Mouse (Mus musculus): ENCODE data around the gene Ucp3. TPM values are rescaled to one million over a fixed set of nuclear protein-coding genes. Genes with fewer than 3 reads are reported as not detected.

The Ucp3 gene
- total and polyA plus RNA-seq, 3 experiments: 0.13 TPM; not detected in 2

DNA sequence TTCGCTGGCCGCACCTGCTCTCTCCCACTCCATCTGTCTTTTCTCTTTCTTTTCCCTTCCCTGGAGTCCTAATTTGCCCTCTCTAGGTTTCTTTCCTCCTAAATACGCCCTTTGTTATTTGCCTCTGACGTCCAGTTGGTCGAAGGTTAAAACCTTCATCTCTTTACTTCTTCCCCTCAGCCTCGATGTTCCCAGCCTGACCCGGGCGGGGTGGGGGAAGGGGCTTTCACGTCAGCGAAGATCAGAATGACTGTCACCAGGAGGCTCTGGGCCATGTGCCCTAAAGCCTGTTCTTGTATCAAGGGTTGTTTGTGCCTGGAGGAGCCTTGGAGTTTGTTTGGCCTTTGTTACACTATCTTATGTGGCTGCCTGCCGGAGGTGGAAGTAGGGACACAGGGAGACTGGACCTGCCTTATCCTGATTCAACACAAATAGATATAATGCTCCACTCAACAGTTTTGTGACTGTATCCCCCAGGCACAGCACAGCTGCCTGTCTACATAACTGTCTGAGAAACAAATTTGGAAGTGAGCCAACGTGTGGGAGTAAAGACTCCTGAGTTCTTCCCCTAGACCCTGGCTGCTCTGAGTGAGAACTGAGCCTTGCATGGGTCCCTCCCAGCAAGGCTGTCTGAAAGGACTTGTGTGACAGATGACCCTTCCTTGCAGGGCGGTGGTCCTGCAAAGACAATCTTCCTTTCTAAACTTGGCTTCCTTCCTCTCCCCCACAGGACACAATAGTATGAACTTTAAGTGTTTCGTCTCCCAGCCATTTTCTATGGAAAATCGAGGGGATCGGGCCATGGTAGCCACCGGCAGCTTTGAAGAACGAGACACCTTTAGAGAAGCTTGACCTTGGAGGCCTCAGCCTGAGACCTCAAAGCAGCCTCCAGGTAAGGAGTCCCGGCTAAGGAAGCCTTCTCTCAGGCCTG, 21.0 kb downstream of the Ucp3 start:
- Histone ChIP-seq H3K9ac (ENCODE audit: insufficient read depth, low read depth) (peak overlapping the region; percentile 74), H3K27ac (ENCODE audit: insufficient read depth, low read depth) (peak overlapping the region; percentile 54), H3K36me3 (replicated peaks in 1 of 2; ENCODE audit: control insufficient read depth in 1 of 2, insufficient read depth in 1 of 2, low read length in 1 of 2) (peaks cover 22 to 42% of the 10 kb centered on the region in 2 experiments), H3K4me2 (ENCODE audit: insufficient read depth, low read depth, poor library complexity, severe bottlenecking) (peak overlapping the region; percentile 61), H3K79me2 (replicated peaks; ENCODE audit: control insufficient read depth, extremely low read depth, insufficient read depth, poor library complexity, severe bottlenecking) (peaks cover 25% of the 10 kb centered on the region), H3K4me3 (replicated peaks in 1 of 3; ENCODE audit: low read depth in 2 of 3, low read length in 2 of 3, poor library complexity in 1 of 3) (peak overlapping the region; percentile 75 to 93 (median 86)), H3K4me1 (ENCODE audit: control insufficient read depth in 1 of 2, insufficient read depth in 2 of 2) (peaks cover 12 to 36% of the 10 kb centered on the region in 2 experiments), H3K27me3 (replicated peaks) (no peaks in the 10 kb centered on the region), H3K9me3 (replicated peaks; ENCODE audit: low read length) (no peaks in the 10 kb centered on the region)
- in situ Hi-C loops (cut with MboI; ENCODE audit: low pct_ligation_motif_present, low pct_unique_long_range_greater_than_20kb, low sequenced_read_pairs) (no loop called here), dilution Hi-C loops (cut with MboI; ENCODE audit: extremely low pct_ligation_motif_present, extremely low pct_unique_long_range_greater_than_20kb, low sequenced_read_pairs) (no loop called here)
- DNase-seq (ENCODE audit: extremely low read depth): peak; percentile 72
- TF ChIP-seq CHD1 (IDR thresholded peaks at IDR 0.05; ENCODE audit: low read depth, low read length): 0 out of 2 replicates have a peak, but pooled peaks have one; percentile 54
- TF ChIP-seq ZNF384 (IDR thresholded peaks at IDR 0.05; ENCODE audit: low read depth, low read length): no peak
- no peak for TF ChIP-seq USF2 (conservative IDR thresholded peaks at IDR 0.05; ENCODE audit: low read depth, low read length)
- no peak for TF ChIP-seq CTCF (conservative IDR thresholded peaks at IDR 0.05 in 1 of 2, IDR thresholded peaks at IDR 0.05 in 1 of 2; ENCODE audit: low read depth in 2 of 2, low read length in 2 of 2)
- TF ChIP-seq ZMIZ1 (IDR thresholded peaks at IDR 0.05; ENCODE audit: low read depth, low read length): no peak
- peak; percentile 53 for TF ChIP-seq SIN3A (IDR thresholded peaks at IDR 0.05; ENCODE audit: low read length)
- no peak for TF ChIP-seq NELFE (IDR thresholded peaks at IDR 0.05; ENCODE audit: low read depth, low read length)
- TF ChIP-seq E2F4 (IDR thresholded peaks at IDR 0.05; ENCODE audit: insufficient replicate concordance, low read depth, low read length): no peak
- peak; percentile 67 for TF ChIP-seq IRF4 (IDR thresholded peaks at IDR 0.05; ENCODE audit: low read depth, low read length)
- TF ChIP-seq RCOR1 (conservative IDR thresholded peaks at IDR 0.05; ENCODE audit: low read depth, low read length): 0 out of 2 replicates have a peak, but pooled peaks have one; percentile 64
- peak; percentile 48; the same call in 1 of the 2 replicates for TF ChIP-seq ETS1 (conservative IDR thresholded peaks at IDR 0.05; ENCODE audit: low read depth, low read length)
- TF ChIP-seq MAX (IDR thresholded peaks at IDR 0.05; ENCODE audit: low read length): peak; percentile 59; the same call in 1 of the 2 replicates
- TF ChIP-seq BHLHE40 (IDR thresholded peaks at IDR 0.05; ENCODE audit: low read depth, low read length): peak; percentile 58; the same call in 1 of the 2 replicates
- TF ChIP-seq MYC (IDR thresholded peaks at IDR 0.05; ENCODE audit: low read depth, low read length): peak; percentile 73; the same call in 1 of the 2 replicates
- TF ChIP-seq CHD2 (IDR thresholded peaks at IDR 0.05; ENCODE audit: low read length): 0 out of 2 replicates have a peak, but pooled peaks have one; percentile 61
- TF ChIP-seq NRF1 (IDR thresholded peaks at IDR 0.05; ENCODE audit: low read depth, low read length): no peak
- TF ChIP-seq MXI1 (IDR thresholded peaks at IDR 0.05; ENCODE audit: low read depth, low read length): peak; percentile 93
- no peak for TF ChIP-seq MAZ (IDR thresholded peaks at IDR 0.05; ENCODE audit: low read depth, low read length)

- H3K4me1 ChIP-seq (ENCODE audit: control insufficient read depth in 1 of 2, insufficient read depth in 2 of 2): peaks cover 12 to 42% of the 10 kb centered on the region in 2 experiments
- dilution Hi-C loops (cut with MboI; ENCODE audit: extremely low pct_ligation_motif_present, extremely low pct_unique_long_range_greater_than_20kb, low sequenced_read_pairs): no loop called here
- peak; percentile 61 for DNase-seq (ENCODE audit: extremely low read depth)
These were observed 21.6 kb downstream of the Ucp3 start for GRCm38 (mm10) chr7:100494415-100494831.

More at GRCm38 (mm10) chr7:100494415-100494831, 21.6 kb downstream of the Ucp3 start:
- peak overlapping the region; percentile 74 for H3K9ac ChIP-seq (ENCODE audit: insufficient read depth, low read depth)
- no peaks in the 10 kb centered on the region for H3K27me3 ChIP-seq (replicated peaks)
- peak overlapping the region; percentile 54; the same call in 1 of the 2 replicates for H3K27ac ChIP-seq (ENCODE audit: insufficient read depth, low read depth)
- peaks cover 25% of the 10 kb centered on the region for H3K79me2 ChIP-seq (replicated peaks; ENCODE audit: control insufficient read depth, extremely low read depth, insufficient read depth, poor library complexity, severe bottlenecking)
- H3K4me2 ChIP-seq (ENCODE audit: insufficient read depth, low read depth, poor library complexity, severe bottlenecking): peak overlapping the region; percentile 61
- H3K4me3 ChIP-seq (replicated peaks in 1 of 3; ENCODE audit: low read depth in 2 of 3, low read length in 2 of 3, poor library complexity in 1 of 3): peak overlapping the region; percentile 75 to 93 (median 86)
- in situ Hi-C loops (cut with MboI; ENCODE audit: low pct_ligation_motif_present, low pct_unique_long_range_greater_than_20kb, low sequenced_read_pairs): no loop called here
- peaks cover 29 to 48% of the 10 kb centered on the region in 2 experiments for H3K36me3 ChIP-seq (replicated peaks in 1 of 2; ENCODE audit: control insufficient read depth in 1 of 2, insufficient read depth in 1 of 2, low read length in 1 of 2)
- TF ChIP-seq MAX (IDR thresholded peaks at IDR 0.05; ENCODE audit: low read length): peak; percentile 76
- TF ChIP-seq BHLHE40 (IDR thresholded peaks at IDR 0.05; ENCODE audit: low read depth, low read length): peak; percentile 100
- no peak for TF ChIP-seq TBP (conservative IDR thresholded peaks at IDR 0.05; ENCODE audit: low read depth, low read length)
- peak; percentile 54 for TF ChIP-seq ETS1 (conservative IDR thresholded peaks at IDR 0.05; ENCODE audit: low read depth, low read length)
- TF ChIP-seq MYC (IDR thresholded peaks at IDR 0.05; ENCODE audit: low read depth, low read length): peak; percentile 82
- TF ChIP-seq SIN3A (IDR thresholded peaks at IDR 0.05; ENCODE audit: low read length): peak; percentile 67
- TF ChIP-seq HCFC1 (IDR thresholded peaks at IDR 0.05; ENCODE audit: low read depth, low read length): no peak
- 0 out of 2 replicates have a peak, but pooled peaks have one; percentile 17 for TF ChIP-seq IRF4 (IDR thresholded peaks at IDR 0.05; ENCODE audit: low read depth, low read length)
- TF ChIP-seq EP300 (IDR thresholded peaks at IDR 0.05; ENCODE audit: low read length): no peak
- no peak for TF ChIP-seq MAZ (IDR thresholded peaks at IDR 0.05; ENCODE audit: low read depth, low read length)
- TF ChIP-seq CHD1 (IDR thresholded peaks at IDR 0.05; ENCODE audit: low read depth, low read length): no peak
- peak; percentile 26; the same call in 1 of the 2 replicates for TF ChIP-seq USF1 (IDR thresholded peaks at IDR 0.05; ENCODE audit: low read depth, low read length)
- TF ChIP-seq CHD2 (IDR thresholded peaks at IDR 0.05; ENCODE audit: low read length): no peak
- TF ChIP-seq MXI1 (IDR thresholded peaks at IDR 0.05; ENCODE audit: low read depth, low read length): peak; percentile 54; the same call in 1 of the 2 replicates
- no peak for TF ChIP-seq NELFE (IDR thresholded peaks at IDR 0.05; ENCODE audit: low read depth, low read length)
- H3K9me3 ChIP-seq (replicated peaks; ENCODE audit: low read length): no peaks in the 10 kb centered on the region
